Comparison of ENCODE assay signal across 8 mouse cellular contexts in the genomic region with DNA sequence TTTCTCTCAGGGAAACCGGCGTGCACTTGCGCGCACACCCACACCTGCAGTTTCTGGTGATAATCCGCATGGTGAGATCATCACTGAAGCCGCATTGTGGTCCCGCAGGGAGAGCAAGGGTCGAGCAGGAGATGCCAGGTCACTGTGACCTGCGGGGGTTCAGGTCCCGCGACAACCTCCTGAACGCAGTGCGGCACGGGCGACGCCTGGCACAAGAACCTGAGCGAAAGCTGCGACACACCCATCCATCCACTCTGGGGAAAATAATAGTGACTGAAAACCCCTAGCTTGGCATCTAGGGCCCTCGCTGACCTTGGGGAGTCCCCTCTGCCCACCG. TPM values are rescaled to one million over a fixed set of nuclear protein-coding genes. Genes with fewer than 3 reads are reported as not detected.
DNase-seq lines count a peak whose midpoint lies in the region; ATAC-seq and TF ChIP-seq lines count a peak whose summit lies in the region.

No protein-coding gene starts in this region.

- in situ Hi-C loops in ES-E14 (cut with MboI; ENCODE audit: low sequenced_read_pairs in 2 of 2, unreplicated experiment in 2 of 2) = no loop called here

- WGBS in heart, postnatal 0 days = under 1% methylated on average over 20 of the region's 20 CpGs
- 1% methylated on average over 20 of the region's 20 CpGs for WGBS in embryonic facial prominence, embryonic 11.5 days
- 2% methylated on average over 20 of the region's 20 CpGs for WGBS in intestine, embryonic 15.5 days
- WGBS in neural tube, embryonic 12.5 days = under 1% methylated on average over 20 of the region's 20 CpGs

- peak overlapping the region; percentile 91 for H3K27ac ChIP-seq in heart, postnatal 0 days (ENCODE audit: low read depth)
- no peak overlapping the region for H3K27ac ChIP-seq in ES-E14 (ENCODE audit: insufficient read depth, low read depth, low read length, poor library complexity, severe bottlenecking)
- 0 out of 2 replicates have a peak overlapping the region, but pooled peaks have one; percentile 41 for H3K27ac ChIP-seq in embryonic facial prominence, embryonic 11.5 days (replicated peaks; ENCODE audit: low read depth, low read length)
- peak overlapping the region; percentile 79 for H3K27ac ChIP-seq in intestine, embryonic 15.5 days
- peak overlapping the region; percentile 65; the same call in 1 of the 2 replicates for H3K27ac ChIP-seq in neural tube, embryonic 12.5 days

- no peaks in the 10 kb centered on the region for H3K9me3 ChIP-seq in heart, postnatal 0 days (replicated peaks; ENCODE audit: control insufficient read depth, low read length)
- H3K9me3 ChIP-seq in ES-E14 (ENCODE audit: control insufficient read depth, insufficient read depth, low read depth, low read length) = no peaks in the 10 kb centered on the region
- no peaks in the 10 kb centered on the region for H3K9me3 ChIP-seq in embryonic facial prominence, embryonic 11.5 days (replicated peaks; ENCODE audit: control insufficient read depth, low read length)
- H3K9me3 ChIP-seq in intestine, embryonic 15.5 days = no peaks in the 10 kb centered on the region
- no peaks in the 10 kb centered on the region for H3K9me3 ChIP-seq in neural tube, embryonic 12.5 days

- TF ChIP-seq CTCF in heart, postnatal 0 days (IDR thresholded peaks at IDR 0.05; ENCODE audit: low read depth) = no peak

- H3K27me3 ChIP-seq in heart, postnatal 0 days (ENCODE audit: control insufficient read depth, insufficient read depth, low read length) = no peaks in the 10 kb centered on the region
- H3K27me3 ChIP-seq in embryonic facial prominence, embryonic 11.5 days (ENCODE audit: control insufficient read depth, insufficient read depth, low read length) = peaks cover 2% of the 10 kb centered on the region; the same call in 1 of the 2 replicates
- H3K27me3 ChIP-seq in intestine, embryonic 15.5 days (replicated peaks) = no peaks in the 10 kb centered on the region
- H3K27me3 ChIP-seq in neural tube, embryonic 12.5 days (replicated peaks) = no peaks in the 10 kb centered on the region

- peak overlapping the region; percentile 96 for H3K4me3 ChIP-seq in heart, postnatal 0 days (ENCODE audit: low read depth, low read length)
- H3K4me3 ChIP-seq in ES-E14 (ENCODE audit: insufficient read depth in 1 of 2, low read depth in 1 of 2, low read length in 2 of 2, poor library complexity in 1 of 2, severe bottlenecking in 1 of 2) = peak overlapping the region; percentile 75 to 87
- peak overlapping the region; percentile 74 for H3K4me3 ChIP-seq in embryonic facial prominence, embryonic 11.5 days (ENCODE audit: low read depth, low read length)
- peak overlapping the region; percentile 87 for H3K4me3 ChIP-seq in intestine, embryonic 15.5 days (replicated peaks)
- peak overlapping the region; percentile 59 for H3K4me3 ChIP-seq in neural tube, embryonic 12.5 days

- no peaks in the 10 kb centered on the region for H3K36me3 ChIP-seq in heart, postnatal 0 days (replicated peaks; ENCODE audit: control insufficient read depth, insufficient read depth, low read length)
- H3K36me3 ChIP-seq in ES-E14 (ENCODE audit: control insufficient read depth, insufficient read depth, low read length, poor library complexity, severe bottlenecking) = no peaks in the 10 kb centered on the region
- H3K36me3 ChIP-seq in embryonic facial prominence, embryonic 11.5 days (replicated peaks; ENCODE audit: control insufficient read depth, insufficient read depth, low read depth, low read length) = no peaks in the 10 kb centered on the region
- no peaks in the 10 kb centered on the region for H3K36me3 ChIP-seq in intestine, embryonic 15.5 days
- H3K36me3 ChIP-seq in neural tube, embryonic 12.5 days = no peaks in the 10 kb centered on the region

- no peak for ATAC-seq in heart, postnatal 0 days (ENCODE audit: insufficient read depth, low read depth)
- ATAC-seq in embryonic facial prominence, embryonic 11.5 days (replicated peaks; ENCODE audit: insufficient number of reproducible peaks, low FRiP score, low TSS enrichment, low read depth) = peak; percentile 35; the same call in 1 of the 2 replicates
- ATAC-seq in intestine, embryonic 15.5 days = no peak; the same call in 1 of the 2 replicates
- ATAC-seq in neural tube, embryonic 12.5 days (ENCODE audit: low FRiP score, low read depth) = peak; percentile 38; the same call in 1 of the 2 replicates
- ATAC-seq in monocyte, adult 5-6 weeks (replicated peaks; ENCODE audit: insufficient number of reproducible peaks, low FRiP score, low TSS enrichment, poor library complexity, severe bottlenecking) = no peak

- intact Hi-C loops in heart, postnatal 14 days (cut with DNase I) = no loop called here

- no peak for TF ChIP-seq EP300 in heart, postnatal 0 days (IDR thresholded peaks at IDR 0.05; ENCODE audit: low read depth)

- DNase-seq in heart, postnatal 0 days (ENCODE audit: low spot score) = no peak
- DNase-seq in heart, postnatal 14 days = no peak
- peak; percentile 7 for DNase-seq in ES-E14 (ENCODE audit: low read depth, low spot score)
- DNase-seq in embryonic facial prominence, embryonic 11.5 days (ENCODE audit: low spot score) = no peak
- no peak for DNase-seq in cerebellum, adult 11-12 months

- peaks cover 4% of the 10 kb centered on the region; the same call in 1 of the 2 replicates for H3K4me1 ChIP-seq in heart, postnatal 0 days (ENCODE audit: control insufficient read depth, insufficient read depth)
- H3K4me1 ChIP-seq in ES-E14 (ENCODE audit: control insufficient read depth in 2 of 2, insufficient read depth in 2 of 2, low read length in 2 of 2, poor library complexity in 1 of 2) = peaks cover 0 to 2% of the 10 kb centered on the region in 2 experiments; a peak in 1 of 4 replicates
- H3K4me1 ChIP-seq in embryonic facial prominence, embryonic 11.5 days (ENCODE audit: control insufficient read depth, insufficient read depth, low read length) = no peaks in the 10 kb centered on the region
- H3K4me1 ChIP-seq in intestine, embryonic 15.5 days (replicated peaks) = 0 out of 2 replicates have a peak, but pooled peaks cover 2% of the 10 kb centered on the region
- peaks cover 4% of the 10 kb centered on the region; the same call in 1 of the 2 replicates for H3K4me1 ChIP-seq in neural tube, embryonic 12.5 days

- peak overlapping the region; percentile 96 for H3K9ac ChIP-seq in heart, postnatal 0 days (replicated peaks; ENCODE audit: low read depth, low read length)
- peak overlapping the region; percentile 81 for H3K9ac ChIP-seq in ES-E14 (ENCODE audit: insufficient read depth, low read depth, low read length, poor library complexity, severe bottlenecking)
- peak overlapping the region; percentile 79 for H3K9ac ChIP-seq in embryonic facial prominence, embryonic 11.5 days (replicated peaks; ENCODE audit: low read length)
- peak overlapping the region; percentile 81 for H3K9ac ChIP-seq in intestine, embryonic 15.5 days
- H3K9ac ChIP-seq in neural tube, embryonic 12.5 days = peak overlapping the region; percentile 65

- peak overlapping the region; percentile 87 for H3K4me2 ChIP-seq in heart, postnatal 0 days (ENCODE audit: low read depth, low read length)
- H3K4me2 ChIP-seq in embryonic facial prominence, embryonic 11.5 days (ENCODE audit: low read depth, low read length) = peak overlapping the region; percentile 88
- peak overlapping the region; percentile 87 for H3K4me2 ChIP-seq in intestine, embryonic 15.5 days (replicated peaks)
- H3K4me2 ChIP-seq in neural tube, embryonic 12.5 days (replicated peaks) = peak overlapping the region; percentile 88

TF ChIP-seq in ES-E14, 5 proteins besides CTCF, POLR2A, EP300 and RAD21:
- TF ChIP-seq ZC3H11A (IDR thresholded peaks at IDR 0.05; ENCODE audit: borderline replicate concordance, low read depth, low read length) (no peak), CHD2 (IDR thresholded peaks at IDR 0.05; ENCODE audit: low read depth, low read length) (no peak), HCFC1 (IDR thresholded peaks at IDR 0.05; ENCODE audit: borderline replicate concordance, insufficient read depth, low read length) (no peak), MAFK (IDR thresholded peaks at IDR 0.05; ENCODE audit: insufficient read depth, low read depth, low read length) (no peak), ZNF384 (IDR thresholded peaks at IDR 0.05; ENCODE audit: low read depth, low read length) (no peak)

RNA-seq across cellular contexts. Expression of a gene that starts 0.9 kb away (rescaled TPM):
- total RNA-seq in heart, postnatal 0 days (2014; rRNA removed; ENCODE audit: low replicate concordance) = 56.4 and 110 TPM in 2 replicates
- polyA plus RNA-seq in heart, postnatal 0 days (2015; fragmentation: Nextera tagmentation; extraction: Ambion mirVana) = 54.5 and 56.5 TPM in 2 replicates
- total RNA-seq in heart, postnatal 14 days (2021) = 10 to 100 TPM; 40.4 to 43.5 TPM
- 2.3 and 2.7 TPM in 2 replicates for total RNA-seq in ES-E14 (2012; rRNA removed)
- polyA plus RNA-seq in embryonic facial prominence, embryonic 11.5 days (2014; fragmentation: Nextera tagmentation; extraction: Ambion mirVana) = 16.1 and 17.6 TPM in 2 replicates
- polyA plus RNA-seq in intestine, embryonic 15.5 days (2015; fragmentation: Nextera tagmentation; extraction: Ambion mirVana) = 21.2 and 22.2 TPM in 2 replicates
- polyA plus RNA-seq in neural tube, embryonic 12.5 days (2016; fragmentation: Nextera tagmentation; extraction: Ambion mirVana) = 33.7 and 34.5 TPM in 2 replicates
- not detected in 3 replicates for total RNA-seq in monocyte, adult 5-6 weeks (2017)

RNA-seq across cellular contexts. Expression of a gene that starts 35.0 kb away (rescaled TPM):
- 10.7 and 26.5 TPM in 2 replicates for total RNA-seq in heart, postnatal 0 days (2014; rRNA removed; ENCODE audit: low replicate concordance)
- 18.8 and 19.6 TPM in 2 replicates for polyA plus RNA-seq in heart, postnatal 0 days (2015; fragmentation: Nextera tagmentation; extraction: Ambion mirVana)
- 10 to 100 TPM; 36.9 to 37.1 TPM for total RNA-seq in heart, postnatal 14 days (2021)
- 41.0 and 43.6 TPM in 2 replicates for total RNA-seq in ES-E14 (2012; rRNA removed)
- 70.7 and 77.3 TPM in 2 replicates for polyA plus RNA-seq in embryonic facial prominence, embryonic 11.5 days (2014; fragmentation: Nextera tagmentation; extraction: Ambion mirVana)
- 28.8 and 32.2 TPM in 2 replicates for polyA plus RNA-seq in intestine, embryonic 15.5 days (2015; fragmentation: Nextera tagmentation; extraction: Ambion mirVana)
- 57.4 and 62.8 TPM in 2 replicates for polyA plus RNA-seq in neural tube, embryonic 12.5 days (2016; fragmentation: Nextera tagmentation; extraction: Ambion mirVana)
- 187 to 231 TPM (median 228 TPM) in 3 replicates for total RNA-seq in monocyte, adult 5-6 weeks (2017)

RNA-seq across cellular contexts. Expression of a gene that starts 47.5 kb away (rescaled TPM):
- 0.27 and 2.3 TPM in 2 replicates for total RNA-seq in heart, postnatal 0 days (2014; rRNA removed; ENCODE audit: low replicate concordance)
- 0.12 and 0.22 TPM in 2 replicates for polyA plus RNA-seq in heart, postnatal 0 days (2015; fragmentation: Nextera tagmentation; extraction: Ambion mirVana)
- under 1 TPM; 0.10 to 0.17 TPM for total RNA-seq in heart, postnatal 14 days (2021)
- not detected in 2 replicates for total RNA-seq in ES-E14 (2012; rRNA removed)
- not detected in 2 replicates for polyA plus RNA-seq in embryonic facial prominence, embryonic 11.5 days (2014; fragmentation: Nextera tagmentation; extraction: Ambion mirVana)
- polyA plus RNA-seq in intestine, embryonic 15.5 days (2015; fragmentation: Nextera tagmentation; extraction: Ambion mirVana) = 330 and 349 TPM in 2 replicates
- polyA plus RNA-seq in neural tube, embryonic 12.5 days (2016; fragmentation: Nextera tagmentation; extraction: Ambion mirVana) = not detected in 2 replicates
- total RNA-seq in monocyte, adult 5-6 weeks (2017) = not detected in 3 replicates

Comparison
In these comparisons a context has a peak if more than half of its experiments do, and no peak if none do; other contexts are left out.
1. ATAC-seq: peak in embryonic facial prominence, embryonic 11.5 days (single experiment) and neural tube, embryonic 12.5 days (single experiment); none in heart, postnatal 0 days (single experiment), intestine, embryonic 15.5 days (single experiment) and monocyte, adult 5-6 weeks (single experiment).
2. RNA of a gene that starts 0.9 kb away (total RNA-seq): 56.4 to 110 TPM in heart, postnatal 0 days and 40.4 to 43.5 TPM in heart, postnatal 14 days; 2.3 to 2.7 TPM in ES-E14 and not detected in monocyte, adult 5-6 weeks; every median in the first group is over 10 times any median in the second.
3. Peak in every context shown above with its lines, with median percentiles within 50 percentile points of each other: H3K4me2 ChIP-seq, H3K4me3 ChIP-seq and H3K9ac ChIP-seq.